8 mouse cellular contexts compared by ENCODE assay signal in the genomic region with DNA sequence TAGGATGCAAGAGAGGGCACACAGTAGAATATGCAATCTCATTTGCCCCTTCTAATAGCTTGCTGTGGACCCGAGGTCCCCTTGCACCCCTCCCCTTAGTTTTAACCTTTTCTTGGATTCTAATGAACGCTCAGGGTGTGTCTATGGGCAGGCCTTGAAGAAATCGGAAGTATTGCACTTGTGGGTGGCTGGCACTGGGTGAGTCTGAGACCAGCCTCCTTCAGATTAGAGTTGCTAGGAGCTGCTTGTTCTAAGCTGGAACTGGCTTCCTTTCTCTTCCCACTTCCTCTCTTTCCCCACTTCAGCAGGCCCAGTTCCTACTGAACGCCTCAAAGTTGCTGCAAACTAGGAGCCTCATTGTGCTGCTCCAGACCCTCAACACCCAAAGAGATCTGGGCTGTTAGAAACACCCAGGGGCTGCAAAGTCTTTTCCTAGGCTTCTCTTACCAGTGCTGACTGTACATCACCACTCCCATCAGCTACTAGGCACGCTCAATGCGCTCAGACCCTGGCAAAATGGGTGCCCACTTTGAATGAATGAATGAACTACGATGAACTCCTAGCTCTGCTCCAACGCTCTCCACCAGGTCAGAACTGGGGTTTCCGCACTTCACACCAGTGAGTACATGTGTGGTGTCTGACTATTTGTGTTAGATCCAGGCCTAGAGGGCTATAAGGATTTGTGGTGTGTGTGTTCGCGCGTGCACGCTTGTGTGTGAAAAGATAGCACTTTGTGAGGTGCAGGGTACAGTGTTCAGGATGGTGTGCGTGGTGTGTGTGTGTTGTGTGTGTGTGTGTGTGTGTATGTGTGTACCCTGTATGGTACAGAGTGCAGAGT. TPM values are rescaled to one million over a fixed set of nuclear protein-coding genes. Genes with fewer than 3 reads are reported as not detected.
DNase-seq lines count a peak whose midpoint lies in the region; ATAC-seq and TF ChIP-seq lines count a peak whose summit lies in the region.

No protein-coding gene starts in this region.

- peak overlapping the region; percentile 83 for H3K4me3 ChIP-seq in kidney, embryonic 14.5 days (ENCODE audit: low read length)
- peak overlapping the region; percentile 78 for H3K4me3 ChIP-seq in embryonic fibroblast, embryonic 13.5 days (ENCODE audit: insufficient read depth, low read length)
- peak overlapping the region; percentile 77 for H3K4me3 ChIP-seq in limb, embryonic 13.5 days
- peak overlapping the region; percentile 61; the same call in 1 of the 2 replicates for H3K4me3 ChIP-seq in neural tube, embryonic 12.5 days

- ATAC-seq in kidney, embryonic 14.5 days (ENCODE audit: low FRiP score, low TSS enrichment) = no peak; the same call in 1 of the 2 replicates
- ATAC-seq in limb, embryonic 13.5 days (ENCODE audit: low FRiP score, low read depth) = no peak; the same call in 1 of the 2 replicates
- no peak; the same call in 1 of the 2 replicates for ATAC-seq in neural tube, embryonic 12.5 days (ENCODE audit: low FRiP score, low read depth)

- WGBS in kidney, embryonic 14.5 days = 88% methylated on average over 14 of the region's 14 CpGs
- WGBS in limb, embryonic 13.5 days = 88% methylated on average over 14 of the region's 14 CpGs
- 95% methylated on average over 14 of the region's 14 CpGs for WGBS in neural tube, embryonic 12.5 days

- no peak for DNase-seq in kidney, adult 8-10 months
- no peak for DNase-seq in layer of hippocampus, postnatal 14 days (ENCODE audit: low spot score in 2 of 2)
- no peak for DNase-seq in left cerebral cortex, adult 11 months (ENCODE audit: low spot score)
- DNase-seq in right cerebral cortex, postnatal 10 days (ENCODE audit: low spot score in 2 of 2) = no peak

- H3K36me3 ChIP-seq in kidney, embryonic 14.5 days (ENCODE audit: control insufficient read depth, insufficient read depth, low read length) = no peaks in the 10 kb centered on the region
- no peaks in the 10 kb centered on the region for H3K36me3 ChIP-seq in limb, embryonic 13.5 days
- no peaks in the 10 kb centered on the region for H3K36me3 ChIP-seq in neural tube, embryonic 12.5 days

- H3K9me3 ChIP-seq in kidney, embryonic 14.5 days (ENCODE audit: control insufficient read depth, low read length) = no peaks in the 10 kb centered on the region
- H3K9me3 ChIP-seq in limb, embryonic 13.5 days = no peaks in the 10 kb centered on the region
- H3K9me3 ChIP-seq in neural tube, embryonic 12.5 days = no peaks in the 10 kb centered on the region

- H3K4me2 ChIP-seq in kidney, embryonic 14.5 days (replicated peaks; ENCODE audit: low read depth, low read length) = peak overlapping the region; percentile 57
- H3K4me2 ChIP-seq in limb, embryonic 13.5 days (replicated peaks) = peak overlapping the region; percentile 79
- H3K4me2 ChIP-seq in neural tube, embryonic 12.5 days (replicated peaks) = peak overlapping the region; percentile 90

- no peaks in the 10 kb centered on the region; the same call in 1 of the 2 replicates for H3K27me3 ChIP-seq in kidney, embryonic 14.5 days (ENCODE audit: control insufficient read depth, insufficient read depth, low read length)
- H3K27me3 ChIP-seq in limb, embryonic 13.5 days = no peaks in the 10 kb centered on the region
- H3K27me3 ChIP-seq in neural tube, embryonic 12.5 days (replicated peaks) = peaks cover 22% of the 10 kb centered on the region; the same call in 1 of the 2 replicates

- H3K4me1 ChIP-seq in kidney, embryonic 14.5 days (ENCODE audit: control insufficient read depth, insufficient read depth, low read length) = peaks cover 31% of the 10 kb centered on the region
- H3K4me1 ChIP-seq in embryonic fibroblast, embryonic 13.5 days (ENCODE audit: control insufficient read depth, insufficient read depth, low read length) = peaks cover 10% of the 10 kb centered on the region
- H3K4me1 ChIP-seq in limb, embryonic 13.5 days = peaks cover 40% of the 10 kb centered on the region
- H3K4me1 ChIP-seq in neural tube, embryonic 12.5 days = peaks cover 12% of the 10 kb centered on the region

- H3K9ac ChIP-seq in kidney, embryonic 14.5 days (ENCODE audit: low read depth, low read length) = peak overlapping the region; percentile 97; the same call in 1 of the 2 replicates
- peak overlapping the region; percentile 88 for H3K9ac ChIP-seq in limb, embryonic 13.5 days
- no peak overlapping the region for H3K9ac ChIP-seq in neural tube, embryonic 12.5 days

- H3K27ac ChIP-seq in kidney, embryonic 14.5 days (ENCODE audit: low read depth, low read length) = peak overlapping the region; percentile 96; the same call in 1 of the 2 replicates
- H3K27ac ChIP-seq in embryonic fibroblast, embryonic 13.5 days (ENCODE audit: insufficient read depth, low read length) = no peak overlapping the region
- peak overlapping the region; percentile 95; the same call in 1 of the 2 replicates for H3K27ac ChIP-seq in limb, embryonic 13.5 days
- no peak overlapping the region for H3K27ac ChIP-seq in neural tube, embryonic 12.5 days

- TF ChIP-seq CTCF in embryonic fibroblast, embryonic 13.5 days (IDR thresholded peaks at IDR 0.05; ENCODE audit: borderline replicate concordance, insufficient read depth, low read length) = no peak

- no peak for TF ChIP-seq POLR2A in embryonic fibroblast, embryonic 13.5 days (IDR thresholded peaks at IDR 0.05; ENCODE audit: low read depth, low read length)

RNA-seq across cellular contexts. Expression of a gene that starts 0.8 kb away (rescaled TPM):
- polyA plus RNA-seq in kidney, embryonic 14.5 days (2014; fragmentation: Nextera tagmentation; extraction: Ambion mirVana) = 32.0 and 60.6 TPM in 2 replicates
- 49.0 and 59.7 TPM in 2 replicates for polyA plus RNA-seq in embryonic fibroblast, embryonic 13.5 days (2011; ENCODE audit: insufficient read length, low read depth, missing spikeins)
- 39.5 and 45.1 TPM in 2 replicates for polyA plus RNA-seq in limb, embryonic 13.5 days (2015; fragmentation: Nextera tagmentation; extraction: Ambion mirVana)
- polyA plus RNA-seq in neural tube, embryonic 12.5 days (2016; fragmentation: Nextera tagmentation; extraction: Ambion mirVana) = 15.7 and 18.4 TPM in 2 replicates
- total RNA-seq in layer of hippocampus, postnatal 14 days (2021) = 10 to 100 TPM; 25.4 to 25.8 TPM

Comparison
In these comparisons a context has a peak if more than half of its experiments do, and no peak if none do; other contexts are left out.
1. H3K27ac ChIP-seq: peak in kidney, embryonic 14.5 days (single experiment) and limb, embryonic 13.5 days (single experiment); none in embryonic fibroblast, embryonic 13.5 days (single experiment) and neural tube, embryonic 12.5 days (single experiment).
2. Peak in every context shown above with its lines, with median percentiles within 50 percentile points of each other: H3K4me2 ChIP-seq and H3K4me3 ChIP-seq.